Comparison of ENCODE assay signal across 12 mouse cellular contexts in genomic region chr5:137504041-137504440, GRCm38 (mm10). TPM values are rescaled to one million over a fixed set of nuclear protein-coding genes. Genes with fewer than 3 reads are reported as not detected.
DNase-seq lines count a peak whose midpoint lies in the region; ATAC-seq and TF ChIP-seq lines count a peak whose summit lies in the region.
"Had no signal": no experiment of that assay in that cellular context is flagged by ENCODE, and none has a peak within 500 bp of the region (broad histone marks: within the 10 kb centered on the region; RNA-seq: fewer than 3 reads in every experiment).

No protein-coding gene starts in this region.

- H3K27ac ChIP-seq in forebrain, postnatal 0 days (ENCODE audit: low read depth, low read length) = no peak overlapping the region
- no peak overlapping the region for H3K27ac ChIP-seq in forebrain, embryonic 14.5 days (ENCODE audit: low read depth, low read length)
- no peak overlapping the region for H3K27ac ChIP-seq in thymus, adult 2 months (ENCODE audit: control insufficient read depth, insufficient read depth, low read length)
- H3K27ac ChIP-seq in liver, embryonic 11.5 days (ENCODE audit: low read depth, low read length) = peak overlapping the region; percentile 16; the same call in 1 of the 2 replicates
- H3K27ac ChIP-seq: macrophage had no signal

- peak; percentile 32; the same call in 1 of the 2 replicates for TF ChIP-seq CTCF in forebrain, postnatal 0 days (IDR thresholded peaks at IDR 0.05; ENCODE audit: low read depth)
- 0 out of 2 replicates have a peak, but pooled peaks have one; percentile 16 for TF ChIP-seq CTCF in thymus, adult 2 months (IDR thresholded peaks at IDR 0.05; ENCODE audit: borderline replicate concordance, control insufficient read depth, extremely low read depth, insufficient read depth, low read length, poor library complexity)

- no peak for TF ChIP-seq POLR2A in thymus, adult 2 months (IDR thresholded peaks at IDR 0.05; ENCODE audit: control insufficient read depth, extremely low read depth, insufficient read depth, low read length, poor library complexity)

- H3K27me3 ChIP-seq in forebrain, postnatal 0 days (ENCODE audit: insufficient read depth, low read length) = no peaks in the 10 kb centered on the region
- no peaks in the 10 kb centered on the region for H3K27me3 ChIP-seq in forebrain, embryonic 14.5 days (replicated peaks; ENCODE audit: control insufficient read depth, insufficient read depth, low read length)
- H3K27me3 ChIP-seq in thymus, adult 2 months (ENCODE audit: control insufficient read depth, insufficient read depth, low read length) = no peaks in the 10 kb centered on the region
- no peaks in the 10 kb centered on the region for H3K27me3 ChIP-seq in liver, embryonic 11.5 days (replicated peaks; ENCODE audit: control insufficient read depth, insufficient read depth, low read length)
- H3K27me3 ChIP-seq: heart, embryonic 12.5 days had no signal

- no peak overlapping the region for H3K4me3 ChIP-seq in forebrain, postnatal 0 days (ENCODE audit: low read depth, low read length)
- H3K4me3 ChIP-seq in forebrain, embryonic 14.5 days (ENCODE audit: low read depth, low read length) = no peak overlapping the region
- H3K4me3 ChIP-seq in thymus, adult 2 months (ENCODE audit: control insufficient read depth, insufficient read depth, low read length) = no peak overlapping the region
- no peak overlapping the region for H3K4me3 ChIP-seq in liver, embryonic 11.5 days (ENCODE audit: low read depth, low read length)

- no peak overlapping the region for H3K9ac ChIP-seq in forebrain, postnatal 0 days
- no peak overlapping the region for H3K9ac ChIP-seq in forebrain, embryonic 14.5 days (ENCODE audit: low read length)
- no peak overlapping the region for H3K9ac ChIP-seq in liver, embryonic 11.5 days (ENCODE audit: low read depth, low read length)
- H3K9ac ChIP-seq: heart, embryonic 12.5 days had no signal

- no peak for ATAC-seq in forebrain, postnatal 0 days
- ATAC-seq in forebrain, embryonic 14.5 days = no peak
- no peak for ATAC-seq in liver, embryonic 11.5 days (replicated peaks; ENCODE audit: low FRiP score)
- ATAC-seq in frontal cortex, adult (ENCODE audit: low TSS enrichment) = no peak
- ATAC-seq: inflammation-experienced regulatory T-cells, adult 6 months had no signal

- H3K4me2 ChIP-seq in forebrain, postnatal 0 days (ENCODE audit: low read depth) = no peak overlapping the region
- H3K4me2 ChIP-seq in forebrain, embryonic 14.5 days (ENCODE audit: low read length) = no peak overlapping the region
- no peak overlapping the region; the same call in 1 of the 2 replicates for H3K4me2 ChIP-seq in liver, embryonic 11.5 days

- WGBS in forebrain, postnatal 0 days = 79% methylated on average over 6 of the region's 6 CpGs
- 84% methylated on average over 6 of the region's 6 CpGs for WGBS in forebrain, embryonic 14.5 days
- 84% methylated on average over 6 of the region's 6 CpGs for WGBS in thymus, adult 2 months
- 79% methylated on average over 6 of the region's 6 CpGs for WGBS in liver, embryonic 11.5 days

- no peaks in the 10 kb centered on the region for H3K9me3 ChIP-seq in forebrain, postnatal 0 days (ENCODE audit: low read length)
- no peaks in the 10 kb centered on the region for H3K9me3 ChIP-seq in forebrain, embryonic 14.5 days (replicated peaks; ENCODE audit: control insufficient read depth, low read length)
- no peaks in the 10 kb centered on the region for H3K9me3 ChIP-seq in liver, embryonic 11.5 days (ENCODE audit: control insufficient read depth, low read length)
- H3K9me3 ChIP-seq: heart, embryonic 12.5 days had no signal

- no peak for DNase-seq in forebrain, postnatal 0 days
- no peak for DNase-seq in forebrain, embryonic 14.5 days (ENCODE audit: low spot score)
- peak; percentile 40 for DNase-seq in thymus, adult 2 months
- no peak for DNase-seq in thymus, postnatal 10 days (ENCODE audit: low spot score in 2 of 2)
- DNase-seq in liver, embryonic 11.5 days (ENCODE audit: low spot score) = no peak
- DNase-seq in thymus, postnatal 4 days = peak; percentile 70
- DNase-seq in urinary bladder, adult 18-20 months (ENCODE audit: low spot score in 2 of 2) = no peak

- H3K4me1 ChIP-seq in forebrain, postnatal 0 days (ENCODE audit: insufficient read depth) = no peaks in the 10 kb centered on the region
- peaks cover 10% of the 10 kb centered on the region for H3K4me1 ChIP-seq in forebrain, embryonic 14.5 days (ENCODE audit: control insufficient read depth, insufficient read depth, low read length)
- peaks cover 6% of the 10 kb centered on the region for H3K4me1 ChIP-seq in thymus, adult 2 months (replicated peaks; ENCODE audit: control insufficient read depth, insufficient read depth, low read length)
- peaks cover 15% of the 10 kb centered on the region for H3K4me1 ChIP-seq in liver, embryonic 11.5 days (replicated peaks; ENCODE audit: control insufficient read depth, insufficient read depth, low read length)

- no peaks in the 10 kb centered on the region for H3K36me3 ChIP-seq in forebrain, postnatal 0 days (ENCODE audit: insufficient read depth)
- H3K36me3 ChIP-seq in forebrain, embryonic 14.5 days (ENCODE audit: control insufficient read depth, insufficient read depth, low read length) = no peaks in the 10 kb centered on the region
- H3K36me3 ChIP-seq in thymus, adult 2 months (ENCODE audit: control insufficient read depth, insufficient read depth, low read length) = no peaks in the 10 kb centered on the region
- 0 out of 2 replicates have a peak, but pooled peaks cover 3% of the 10 kb centered on the region for H3K36me3 ChIP-seq in liver, embryonic 11.5 days (ENCODE audit: control insufficient read depth, insufficient read depth, low read length)

RNA-seq across cellular contexts. Expression of gene Pop7, which starts 1.7 kb away (rescaled TPM):
- 79.1 and 80.6 TPM in 2 replicates for total RNA-seq in forebrain, postnatal 0 days (2014; rRNA removed)
- 99.2 and 110 TPM in 2 replicates for polyA plus RNA-seq in forebrain, postnatal 0 days (2015; fragmentation: Nextera tagmentation; extraction: Ambion mirVana)
- polyA plus RNA-seq in forebrain, embryonic 14.5 days (2014; fragmentation: Nextera tagmentation; extraction: Ambion mirVana) = 81.2 and 98.0 TPM in 2 replicates
- polyA plus RNA-seq in thymus, adult 2 months (2012; rRNA removed) = 65.5 and 68.7 TPM in 2 replicates
- polyA plus RNA-seq in liver, embryonic 11.5 days (2014; fragmentation: Nextera tagmentation; extraction: Ambion mirVana) = 61.4 and 70.6 TPM in 2 replicates

RNA-seq across cellular contexts. Expression of gene Gigyf1, which starts 14.3 kb away (rescaled TPM):
- total RNA-seq in forebrain, postnatal 0 days (2014; rRNA removed) = 21.1 and 25.2 TPM in 2 replicates
- polyA plus RNA-seq in forebrain, postnatal 0 days (2015; fragmentation: Nextera tagmentation; extraction: Ambion mirVana) = 6.1 and 10.6 TPM in 2 replicates
- polyA plus RNA-seq in forebrain, embryonic 14.5 days (2014; fragmentation: Nextera tagmentation; extraction: Ambion mirVana) = 11.5 and 13.0 TPM in 2 replicates
- polyA plus RNA-seq in thymus, adult 2 months (2012; rRNA removed) = 83.9 and 84.3 TPM in 2 replicates
- polyA plus RNA-seq in liver, embryonic 11.5 days (2014; fragmentation: Nextera tagmentation; extraction: Ambion mirVana) = 7.0 and 9.0 TPM in 2 replicates

RNA-seq across cellular contexts. Expression of gene Zan, which starts 27.2 kb away (rescaled TPM):
- 0.31 and 0.62 TPM in 2 replicates for total RNA-seq in forebrain, postnatal 0 days (2014; rRNA removed)
- 0.08 and 0.14 TPM in 2 replicates for polyA plus RNA-seq in forebrain, postnatal 0 days (2015; fragmentation: Nextera tagmentation; extraction: Ambion mirVana)
- polyA plus RNA-seq in forebrain, embryonic 14.5 days (2014; fragmentation: Nextera tagmentation; extraction: Ambion mirVana) = 0.04 and 0.05 TPM in 2 replicates
- 0.24 and 0.36 TPM in 2 replicates for polyA plus RNA-seq in thymus, adult 2 months (2012; rRNA removed)
- polyA plus RNA-seq in liver, embryonic 11.5 days (2014; fragmentation: Nextera tagmentation; extraction: Ambion mirVana) = 0.39 and 0.49 TPM in 2 replicates
- polyA plus RNA-seq: macrophage had no signal

RNA-seq across cellular contexts. Expression of gene Epo, which starts 29.0 kb away (rescaled TPM):
- not detected in 2 replicates for total RNA-seq in forebrain, postnatal 0 days (2014; rRNA removed)
- not detected in 2 replicates for polyA plus RNA-seq in forebrain, postnatal 0 days (2015; fragmentation: Nextera tagmentation; extraction: Ambion mirVana)
- not detected in 2 replicates for polyA plus RNA-seq in forebrain, embryonic 14.5 days (2014; fragmentation: Nextera tagmentation; extraction: Ambion mirVana)
- polyA plus RNA-seq in thymus, adult 2 months (2012; rRNA removed) = not detected in 2 replicates
- polyA plus RNA-seq in liver, embryonic 11.5 days (2014; fragmentation: Nextera tagmentation; extraction: Ambion mirVana) = 4.6 and 7.8 TPM in 2 replicates
- total RNA-seq: left cerebral cortex, adult 18-20 months had no signal
- polyA plus RNA-seq: heart, embryonic 12.5 days; inflammation-experienced regulatory T-cells, adult 6 months; macrophage had no signal

RNA-seq across cellular contexts. Expression of gene Gnb2, which starts 29.3 kb away (rescaled TPM):
- 1,237 and 1,339 TPM in 2 replicates for total RNA-seq in forebrain, postnatal 0 days (2014; rRNA removed)
- polyA plus RNA-seq in forebrain, postnatal 0 days (2015; fragmentation: Nextera tagmentation; extraction: Ambion mirVana) = 766 and 769 TPM in 2 replicates
- 598 and 644 TPM in 2 replicates for polyA plus RNA-seq in forebrain, embryonic 14.5 days (2014; fragmentation: Nextera tagmentation; extraction: Ambion mirVana)
- polyA plus RNA-seq in thymus, adult 2 months (2012; rRNA removed) = 1,444 and 1,492 TPM in 2 replicates
- 306 and 319 TPM in 2 replicates for polyA plus RNA-seq in liver, embryonic 11.5 days (2014; fragmentation: Nextera tagmentation; extraction: Ambion mirVana)

Comparison
In these comparisons a context has a peak if more than half of its experiments do, and no peak if none do; other contexts are left out.
1. DNase-seq: peak in thymus, adult 2 months (single experiment) and thymus, postnatal 4 days (single experiment); none in forebrain, postnatal 0 days (single experiment), forebrain, embryonic 14.5 days (single experiment), thymus, postnatal 10 days (0 of 2), liver, embryonic 11.5 days (single experiment) and urinary bladder, adult 18-20 months (0 of 2).